Mouse (Mus musculus) lung, embryonic 14.5 days (tissue): ENCODE data around the gene Ambra1. TPM values are rescaled to one million over a fixed set of nuclear protein-coding genes. Genes with fewer than 3 reads are reported as not detected.

ENCODE experiments used
- ATAC-seq: fragments of 200-750 bp; cut with Nextera tagmentation; 2 replicates; pipeline ENCODE4 v1.8.0; 2017; ENCODE audit warnings: mild to moderate bottlenecking, moderate TSS enrichment, moderate library complexity; ENCODE audit not compliant: insufficient read depth
- DNase-seq: peaks from one replicate; pipeline ENCODE4 v3.0.0-alpha.2; 2015
- H3K27ac ChIP-seq: fragments of 300-500 bp; sonication (generic); 2 replicates; pipeline ENCODE4 v1.5.1; 2014; ENCODE audit warnings: low read depth, mild to moderate bottlenecking, moderate library complexity
- H3K27me3 ChIP-seq: fragments of 300-500 bp; sonication (generic); 2 replicates; pipeline ENCODE4 v1.6.1; 2014; ENCODE audit warnings: low read length, control low read depth; ENCODE audit not compliant: insufficient read depth
- H3K36me3 ChIP-seq: fragments of 300-500 bp; sonication (generic); 2 replicates; pipeline ENCODE4 v1.6.1; 2014; ENCODE audit warnings: control low read depth; ENCODE audit not compliant: insufficient read depth
- H3K4me1 ChIP-seq: fragments of 300-500 bp; sonication (generic); 2 replicates; pipeline ENCODE4 v1.6.1; 2014; ENCODE audit warnings: antibody characterized with exemption, control low read depth; ENCODE audit not compliant: insufficient read depth
- H3K4me2 ChIP-seq: fragments of 300-500 bp; sonication (generic); 2 replicates; pipeline ENCODE4 v1.6.1; 2014; ENCODE audit warnings: mild to moderate bottlenecking
- H3K4me3 ChIP-seq: fragments of 300-500 bp; sonication (generic); 2 replicates; pipeline ENCODE4 v1.5.1; 2014; ENCODE audit warnings: low read depth, low read length
- H3K9ac ChIP-seq: fragments of 300-500 bp; sonication (generic); 2 replicates; pipeline ENCODE4 v1.6.1; 2014
- H3K9me3 ChIP-seq: fragments of 300-500 bp; sonication (generic); 2 replicates; pipeline ENCODE4 v1.6.1; 2016; ENCODE audit warnings: low read depth, low read length, control low read depth
- CTCF ChIP-seq: IDR thresholded peaks from 2 replicates; pipeline ENCODE4 v1.5.1; 2016; ENCODE audit warnings: antibody characterized with exemption, low read depth
- WGBS: fragments of 180-500 bp; shearing (Covaris S2); extraction: QIAGEN DNeasy Blood & Tissue Kit; methylation state at CpG from one replicate; pipeline ENCODE4 v1.1.7; 2014; 5-methylcytosine and 5-hydroxymethylcytosine counted together
- polyA plus RNA-seq: library from polyadenylated mRNA; unstranded; fragments of >200 nt; fragmentation: Nextera tagmentation; extraction: Ambion mirVana; gene quantifications from 2 replicates; pipeline ENCODE4 v1.2.1, GENCODE M21; 2014

The Ambra1 gene
- polyA plus RNA-seq, 1 experiment from 2014 or later: 15.9 TPM

- Histone ChIP-seq H3K4me3 (no peak overlapping the region), H3K27ac (no peak overlapping the region), H3K4me1 (no peaks in the 10 kb centered on the region), H3K4me2 (no peak overlapping the region), H3K9me3 (no peaks in the 10 kb centered on the region), H3K9ac (no peak overlapping the region), H3K36me3 (no peaks in the 10 kb centered on the region), H3K27me3 (no peaks in the 10 kb centered on the region)
- 97% methylated on average over 2 of the region's 2 CpGs for WGBS
- no peak for ATAC-seq
- TF ChIP-seq CTCF: no peak
- no peak for DNase-seq
These were observed 28.6 kb upstream of the Ambra1 start for GRCm38 (mm10) chr2:91701366-91701765.

GRCm38 (mm10) chr2:91705736-91706135 lies 24.2 kb upstream of the Ambra1 start:
- Histone ChIP-seq H3K4me1 (0 out of 2 replicates have a peak, but pooled peaks cover 3% of the 10 kb centered on the region), H3K9ac (no peak overlapping the region), H3K4me3 (no peak overlapping the region), H3K27ac (no peak overlapping the region), H3K9me3 (no peaks in the 10 kb centered on the region), H3K4me2 (no peak overlapping the region), H3K36me3 (no peaks in the 10 kb centered on the region), H3K27me3 (no peaks in the 10 kb centered on the region)
- DNase-seq: no peak
- 75% methylated on average over 6 of the region's 6 CpGs for WGBS
- no peak for ATAC-seq
- no peak for TF ChIP-seq CTCF

- Histone ChIP-seq H3K4me3 (no peak overlapping the region), H3K4me2 (no peak overlapping the region), H3K27me3 (no peaks in the 10 kb centered on the region), H3K36me3 (no peaks in the 10 kb centered on the region), H3K27ac (no peak overlapping the region), H3K9me3 (no peaks in the 10 kb centered on the region), H3K9ac (no peak overlapping the region), H3K4me1 (peaks cover 4% of the 10 kb centered on the region; the same call in 1 of the 2 replicates)
- DNase-seq (no peak), ATAC-seq (no peak)
- TF ChIP-seq CTCF: no peak
These were observed 23.5 kb upstream of the Ambra1 start for GRCm38 (mm10) chr2:91706456-91706855.

- Histone ChIP-seq H3K9me3 (no peaks in the 10 kb centered on the region), H3K36me3 (no peaks in the 10 kb centered on the region), H3K4me3 (no peak overlapping the region), H3K27me3 (no peaks in the 10 kb centered on the region), H3K9ac (no peak overlapping the region), H3K4me2 (no peak overlapping the region), H3K4me1 (peaks cover 7% of the 10 kb centered on the region; the same call in 1 of the 2 replicates), H3K27ac (no peak overlapping the region)
- DNase-seq (no peak), ATAC-seq (no peak)
- no peak for TF ChIP-seq CTCF
- WGBS: 89% methylated on average over 6 of the region's 6 CpGs
These were observed 21.6 kb upstream of the Ambra1 start for GRCm38 (mm10) chr2:91708361-91708760.

- H3K27me3 ChIP-seq: no peaks in the 10 kb centered on the region
- peak within 1 kb of the TSS; percentile 88 for H3K4me2 ChIP-seq
- peak within 1 kb of the TSS; percentile 81 for H3K9ac ChIP-seq
- H3K9me3 ChIP-seq: no peaks in the 10 kb centered on the region
- ATAC-seq (peak; percentile 100), DNase-seq (peak; percentile 96)
- peak within 1 kb of the TSS; percentile 88 for H3K27ac ChIP-seq
- no peaks in the 10 kb centered on the region for H3K36me3 ChIP-seq
- peak within 1 kb of the TSS; percentile 89 for H3K4me3 ChIP-seq
- under 1% methylated on average over 66 of the region's 66 CpGs for WGBS
- TF ChIP-seq CTCF: no peak
- peaks cover 7% of the 10 kb centered on the region; the same call in 1 of the 2 replicates for H3K4me1 ChIP-seq
These were observed 19.4 kb upstream of the Ambra1 start, which contains the start of the genes Atg13 and Harbi1 for GRCm38 (mm10) chr2:91710272-91711234. Atg13 (minus strand) TSS chr2:91710576. Harbi1 (plus strand) TSS chr2:91710852.

- 3% methylated on average over 8 of the region's 8 CpGs for WGBS
- Histone ChIP-seq H3K36me3 (peaks cover 4% of the 10 kb centered on the region; the same call in 1 of the 2 replicates), H3K9me3 (no peaks in the 10 kb centered on the region), H3K27me3 (no peaks in the 10 kb centered on the region), H3K4me2 (peak overlapping the region; percentile 88), H3K4me3 (peak overlapping the region; percentile 89), H3K4me1 (peaks cover 7% of the 10 kb centered on the region; the same call in 1 of the 2 replicates), H3K9ac (peak overlapping the region; percentile 81), H3K27ac (peak overlapping the region; percentile 88)
- DNase-seq (no peak), ATAC-seq (no peak)
- TF ChIP-seq CTCF: no peak
These were observed 18.5 kb upstream of the Ambra1 start for GRCm38 (mm10) chr2:91711256-91711925.

- WGBS: 78% methylated on average over 1 of the region's 1 CpGs
- peaks cover 10% of the 10 kb centered on the region for H3K36me3 ChIP-seq
- no peak overlapping the region for H3K27ac ChIP-seq
- TF ChIP-seq CTCF: no peak
- H3K4me3 ChIP-seq: no peak overlapping the region
- H3K4me2 ChIP-seq: no peak overlapping the region
- H3K27me3 ChIP-seq: no peaks in the 10 kb centered on the region
- H3K9me3 ChIP-seq: no peaks in the 10 kb centered on the region
- peaks cover 5% of the 10 kb centered on the region; the same call in 1 of the 2 replicates for H3K4me1 ChIP-seq
- DNase-seq (no peak), ATAC-seq (no peak)
- H3K9ac ChIP-seq: no peak overlapping the region
These were observed 15.0 kb upstream of the Ambra1 start for GRCm38 (mm10) chr2:91714921-91715320.
